Mouse (Mus musculus) heart, postnatal 0 days (tissue): Measurements from ENCODE around the gene H2afb1. TPM values are rescaled to one million over a fixed set of nuclear protein-coding genes. Genes with fewer than 3 reads are reported as not detected.
"Not testable (repeated sequence)": the region's sequence is repeated elsewhere in the genome, so short reads cannot be mapped to it uniquely, and the experiment has no call there.

ENCODE experiments used
- ATAC-seq: fragments of 200-750 bp; cut with Nextera tagmentation; 2 replicates; pipeline ENCODE4 v1.8.0; 2017; ENCODE audit warnings: low read depth, moderate number of reproducible peaks, moderate library complexity; ENCODE audit not compliant: insufficient read depth
- DNase-seq: peaks from one replicate; pipeline ENCODE4 v3.0.0-alpha.2; 2016; ENCODE audit warnings: low spot score
- H3K27ac ChIP-seq: fragments of 300-500 bp; sonication (generic); 2 replicates; pipeline ENCODE4 v1.5.1; 2014; ENCODE audit warnings: low read depth, mild to moderate bottlenecking
- H3K27me3 ChIP-seq: fragments of 300-500 bp; sonication (generic); 2 replicates; pipeline ENCODE4 v1.6.1; 2014; ENCODE audit warnings: low read length, mixed read lengths; ENCODE audit not compliant: control insufficient read depth, insufficient read depth
- H3K36me3 ChIP-seq: fragments of 300-500 bp; sonication (generic); replicated peaks from 2 replicates; pipeline ENCODE4 v1.6.1; 2014; ENCODE audit warnings: low read length, mixed read lengths; ENCODE audit not compliant: control insufficient read depth, insufficient read depth
- H3K4me1 ChIP-seq: fragments of 300-500 bp; sonication (generic); 2 replicates; pipeline ENCODE4 v1.6.1; 2014; ENCODE audit warnings: antibody characterized with exemption; ENCODE audit not compliant: control insufficient read depth, insufficient read depth
- H3K4me2 ChIP-seq: fragments of 300-500 bp; sonication (generic); 2 replicates; pipeline ENCODE4 v1.6.1; 2014; ENCODE audit warnings: low read depth, mild to moderate bottlenecking, low read length, moderate library complexity
- H3K4me3 ChIP-seq: fragments of 300-500 bp; sonication (generic); 2 replicates; pipeline ENCODE4 v1.5.1; 2014; ENCODE audit warnings: low read depth, low read length
- H3K9ac ChIP-seq: fragments of 300-500 bp; sonication (generic); replicated peaks from 2 replicates; pipeline ENCODE4 v1.6.1; 2014; ENCODE audit warnings: low read depth, low read length, mixed read lengths
- H3K9me3 ChIP-seq: fragments of 300-500 bp; sonication (generic); replicated peaks from 2 replicates; pipeline ENCODE4 v1.6.1; 2016; ENCODE audit warnings: low read length; ENCODE audit not compliant: control insufficient read depth
- CTCF ChIP-seq: IDR thresholded peaks from 2 replicates; pipeline ENCODE4 v1.5.1; 2016; ENCODE audit warnings: antibody characterized with exemption, control low read depth, low read depth
- EP300 ChIP-seq: IDR thresholded peaks from 2 replicates; pipeline ENCODE4 v1.6.1; 2016; ENCODE audit warnings: antibody characterized with exemption, low read depth
- WGBS: fragments of 180-500 bp; shearing (Covaris S2); extraction: QIAGEN DNeasy Blood & Tissue Kit; methylation state at CpG from one replicate; pipeline ENCODE4 v1.1.7; 2014; 5-methylcytosine and 5-hydroxymethylcytosine counted together
- polyA plus RNA-seq: library from polyadenylated mRNA; unstranded; fragments of >200 nt; fragmentation: Nextera tagmentation; extraction: Ambion mirVana; gene quantifications from 2 replicates; pipeline ENCODE4 v1.2.1, GENCODE M21; 2015
- total RNA-seq: library from RNA; depleted of rRNA; stranded (reverse); fragments of >200 nt; gene quantifications from 2 replicates; pipeline ENCODE4 v1.2.3, GENCODE M21; 2014; ENCODE audit warnings: low replicate concordance; rRNA removed

H2afb1 gene
- not detected in 2 replicates for total RNA-seq
- polyA plus RNA-seq, result not detected in 2 replicates

GRCm38 (mm10) chrX:117014457-117014856 is at the start of gene H2afb1:
Gene H2afb1 (plus strand): TSS chrX:117014757.
- DNase-seq, ATAC-seq, H3K27ac ChIP-seq, H3K27me3 ChIP-seq, H3K4me3 ChIP-seq, H3K9ac ChIP-seq, H3K36me3 ChIP-seq, H3K4me2 ChIP-seq, H3K9me3 ChIP-seq, H3K4me1 ChIP-seq: not testable (repeated sequence)
- WGBS, result 81% methylated on average over 6 of the region's 8 CpGs

DNA sequence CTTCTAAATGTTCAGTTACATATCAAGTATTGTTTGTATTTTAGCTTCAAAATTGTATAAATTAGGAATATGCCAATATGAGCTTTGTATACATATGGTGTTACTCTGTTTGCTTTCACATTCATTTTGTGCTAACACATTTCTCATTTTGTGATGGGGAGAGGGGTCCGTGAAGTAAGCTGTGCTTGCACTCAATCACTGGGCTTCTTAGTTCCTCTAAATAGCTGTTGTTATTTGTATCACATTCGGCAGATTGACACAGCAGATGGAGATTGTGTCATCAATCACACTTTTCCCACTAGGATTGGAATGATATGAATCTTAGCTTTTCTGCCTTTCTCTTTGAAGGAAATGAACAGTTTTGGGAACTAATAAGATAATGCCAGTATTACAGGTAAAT is 21.5 kb downstream of the H2afb1 start:
- no peak overlapping the region for H3K27ac ChIP-seq
- H3K36me3 ChIP-seq, result no peaks in the 10 kb centered on the region
- DNase-seq (no peak), ATAC-seq (no peak)
- no peak overlapping the region for H3K9ac ChIP-seq
- TF ChIP-seq EP300, result no peak
- no peak for TF ChIP-seq CTCF
- no peaks in the 10 kb centered on the region for H3K9me3 ChIP-seq
- H3K4me3 ChIP-seq, result no peak overlapping the region
- H3K4me1 ChIP-seq, result no peaks in the 10 kb centered on the region
- WGBS, result 66% methylated on average over 2 of the region's 2 CpGs
- no peaks in the 10 kb centered on the region for H3K27me3 ChIP-seq
- H3K4me2 ChIP-seq, result no peak overlapping the region
